Mouse (Mus musculus) mature B cell (primary cell): Measurements from ENCODE around the gene Zdhhc14.
"Not testable (repeated sequence)": the region's sequence is repeated elsewhere in the genome, so short reads cannot be mapped to it uniquely, and the experiment has no call there.

Experiments
- in situ Hi-C: fragments of 300-500 bp; cut with MboI; formaldehyde crosslinking; loops from 2 replicates; pipeline ENCODE4 v1.14.3; 2019

Gene Zdhhc14

GRCm38 (mm10) chr17:5600505-5601027 lies 108.2 kb downstream of the Zdhhc14 start:
- in situ Hi-C loops = no loop called here

- in situ Hi-C loops = no loop called here
Observed at GRCm38 (mm10) chr17:5601953-5602352, 109.6 kb downstream of the Zdhhc14 start.

GRCm38 (mm10) chr17:5606151-5606591 lies 113.8 kb downstream of the Zdhhc14 start:
- in situ Hi-C loops = no loop called here

- in situ Hi-C loops = no loop called here
Observed at GRCm38 (mm10) chr17:5607352-5607751, 115.0 kb downstream of the Zdhhc14 start.

- in situ Hi-C loops = no loop called here
Observed at GRCm38 (mm10) chr17:5609875-5610552, 117.7 kb downstream of the Zdhhc14 start.

- in situ Hi-C loops = no loop called here
Observed at GRCm38 (mm10) chr17:5612236-5612635, 119.9 kb downstream of the Zdhhc14 start.

- in situ Hi-C loops = no loop called here
Observed at GRCm38 (mm10) chr17:5614771-5615318, 122.5 kb downstream of the Zdhhc14 start.

GRCm38 (mm10) chr17:5621626-5622591 lies 129.6 kb downstream of the Zdhhc14 start:
- in situ Hi-C loops = no loop called here

GRCm38 (mm10) chr17:5622764-5623163 lies 130.4 kb downstream of the Zdhhc14 start:
- in situ Hi-C loops = no loop called here

- in situ Hi-C loops = no loop called here
Observed at GRCm38 (mm10) chr17:5623181-5623580, 130.8 kb downstream of the Zdhhc14 start.

- in situ Hi-C loops = not testable (repeated sequence)
Observed at GRCm38 (mm10) chr17:5624815-5625214, 132.5 kb downstream of the Zdhhc14 start.

GRCm38 (mm10) chr17:5626402-5626801 lies 134.0 kb downstream of the Zdhhc14 start:
- in situ Hi-C loops = no loop called here

GRCm38 (mm10) chr17:5627664-5628063 lies 135.3 kb downstream of the Zdhhc14 start:
- in situ Hi-C loops = no loop called here

GRCm38 (mm10) chr17:5629651-5630050 lies 137.3 kb downstream of the Zdhhc14 start:
- in situ Hi-C loops = no loop called here

- in situ Hi-C loops = no loop called here
Observed at GRCm38 (mm10) chr17:5635254-5635653, 142.9 kb downstream of the Zdhhc14 start.

- in situ Hi-C loops = no loop called here
Observed at GRCm38 (mm10) chr17:5641436-5641835, 149.1 kb downstream of the Zdhhc14 start.

GRCm38 (mm10) chr17:5642918-5643721 lies 150.8 kb downstream of the Zdhhc14 start:
- in situ Hi-C loops = no loop called here

- in situ Hi-C loops = no loop called here
Observed at GRCm38 (mm10) chr17:5650124-5650523, 157.8 kb downstream of the Zdhhc14 start.

- in situ Hi-C loops = no loop called here
Observed at GRCm38 (mm10) chr17:5650642-5651041, 158.3 kb downstream of the Zdhhc14 start.

- in situ Hi-C loops = no loop called here
Observed at GRCm38 (mm10) chr17:5651551-5651950, 159.2 kb downstream of the Zdhhc14 start.

- in situ Hi-C loops = no loop called here
Observed at GRCm38 (mm10) chr17:5653981-5654380, 161.6 kb downstream of the Zdhhc14 start.
